Mouse (Mus musculus) spleen, postnatal 4 days (tissue): ENCODE data around the gene Tceal3.
"Not testable (repeated sequence)": the region's sequence is repeated elsewhere in the genome, so short reads cannot be mapped to it uniquely, and the experiment has no call there.

ENCODE experiments used
- DNase-seq, 2 experiments: peaks; one replicate each; pipeline ENCODE4 v3.0.0; 2022; ENCODE audit warnings: low spot score in 2 of 2

Gene Tceal3

DNA sequence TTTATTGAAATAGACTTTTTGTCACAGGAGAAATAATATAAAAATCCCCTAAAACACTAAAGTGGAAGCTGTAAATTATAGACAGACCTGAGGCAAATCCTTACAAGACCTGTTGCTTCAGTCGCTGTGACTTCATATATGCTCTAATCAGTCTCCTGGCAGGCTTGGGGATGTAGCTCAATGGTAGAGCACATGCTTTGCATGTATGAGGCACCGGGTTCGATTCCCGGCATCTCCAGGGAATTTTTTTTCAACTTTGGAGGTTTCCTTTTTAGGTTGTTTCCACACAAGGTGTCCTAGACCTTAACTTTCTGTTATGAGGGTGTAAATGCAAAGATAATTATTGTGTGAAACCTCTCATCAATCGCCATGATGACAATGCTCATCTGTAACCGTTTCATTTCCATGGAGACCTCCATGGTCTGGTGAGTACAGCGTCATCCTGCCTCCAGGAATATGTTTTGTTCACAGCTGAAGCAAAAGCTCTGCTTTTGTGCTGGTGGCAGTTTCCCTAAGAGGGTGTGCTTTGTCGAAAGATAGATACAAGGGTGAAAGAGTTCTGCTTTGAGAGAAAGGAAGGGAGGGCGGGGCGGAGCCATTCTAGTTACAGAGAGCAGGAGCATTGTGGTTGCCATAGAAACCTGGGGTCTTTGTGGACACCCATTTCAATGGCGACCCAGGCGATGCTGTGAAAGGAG, at the start of gene Tceal3:
Gene Tceal3, plus strand, starts transcription at position 644 of the 698 bp plus-strand sequence.
- DNase-seq = no peak

DNA sequence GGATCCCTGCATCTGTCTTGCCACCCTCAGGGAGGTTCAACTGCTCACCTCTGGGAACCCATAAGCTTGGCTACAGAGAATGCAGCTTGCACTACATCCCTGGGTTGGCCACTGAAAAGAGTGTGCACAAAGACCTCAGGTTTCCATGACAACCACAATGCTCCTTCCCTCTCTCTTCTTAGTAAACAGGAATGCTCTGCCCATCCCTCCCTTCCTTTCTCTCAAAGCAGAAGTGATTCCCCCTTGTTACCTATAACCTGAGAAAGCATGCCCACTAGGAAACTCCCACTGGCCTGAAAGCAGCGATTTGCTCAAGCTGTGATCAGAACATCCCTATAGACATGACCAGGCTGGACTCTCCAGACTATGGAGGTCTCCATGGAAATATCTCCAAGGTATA, 46.7 kb upstream of the Tceal3 start, which contains the start of gene Kir3dl2:
Gene Kir3dl2, minus strand, starts transcription at position 101 of the 400 bp plus-strand sequence.
- not testable (repeated sequence) for DNase-seq

DNA sequence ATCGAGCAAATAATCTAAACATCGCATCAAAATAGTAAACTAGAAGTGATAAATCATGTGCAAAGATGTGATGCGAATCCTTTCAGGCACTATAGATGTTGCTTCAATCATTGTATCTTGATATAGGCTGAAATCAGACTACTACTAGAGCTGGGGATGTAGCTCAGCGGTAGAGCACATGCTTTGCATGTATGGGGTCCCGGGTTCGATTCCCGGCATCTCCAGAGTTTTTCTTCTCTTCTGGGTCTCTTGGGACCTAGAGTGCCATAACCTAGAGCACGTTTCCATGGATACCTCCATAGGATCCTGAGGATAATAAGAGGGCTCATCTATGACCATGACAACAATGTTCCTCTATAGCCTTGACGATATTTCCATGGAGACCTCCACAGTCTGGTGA, 21.5 kb upstream of the Tceal3 start:
- not testable (repeated sequence) for DNase-seq

DNA sequence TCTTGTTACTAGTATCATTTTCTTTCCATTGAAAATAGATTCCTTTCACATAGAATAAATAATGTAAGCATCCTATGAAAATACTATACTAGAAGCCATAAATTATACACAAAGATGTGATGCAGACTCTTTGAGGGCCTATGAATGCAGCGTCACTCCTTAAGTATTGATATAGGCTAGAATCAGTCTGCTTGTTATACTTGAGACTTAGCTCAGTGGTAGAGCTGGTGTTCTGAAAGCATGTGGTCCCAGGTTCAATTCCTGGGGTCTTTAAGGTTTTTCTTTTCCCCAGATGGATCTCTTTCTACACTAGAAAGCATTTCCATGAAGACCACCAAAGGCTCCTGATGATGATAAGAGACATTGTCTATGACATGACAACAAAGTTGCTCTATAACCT, 6.0 kb upstream of the Tceal3 start:
- no peak for DNase-seq

DNA sequence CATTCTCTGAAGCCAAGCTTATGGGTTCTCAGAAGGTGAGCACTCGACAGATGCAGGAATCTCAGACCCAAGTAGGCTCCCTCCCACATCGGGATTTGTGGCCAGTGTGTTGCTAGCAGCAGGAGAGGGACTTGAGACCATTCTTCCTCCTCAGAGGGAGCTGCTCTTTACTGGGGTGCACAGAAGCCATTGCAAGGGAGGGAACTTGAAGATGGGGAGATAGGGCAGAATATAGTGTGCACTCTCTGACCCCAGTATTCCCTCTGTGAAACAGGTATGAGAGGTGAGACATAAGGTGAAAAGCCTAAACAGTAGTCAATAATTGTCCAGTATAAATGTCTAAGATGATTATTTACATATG, 235 bp downstream of the Tceal3 start:
- DNase-seq = no peak

DNA sequence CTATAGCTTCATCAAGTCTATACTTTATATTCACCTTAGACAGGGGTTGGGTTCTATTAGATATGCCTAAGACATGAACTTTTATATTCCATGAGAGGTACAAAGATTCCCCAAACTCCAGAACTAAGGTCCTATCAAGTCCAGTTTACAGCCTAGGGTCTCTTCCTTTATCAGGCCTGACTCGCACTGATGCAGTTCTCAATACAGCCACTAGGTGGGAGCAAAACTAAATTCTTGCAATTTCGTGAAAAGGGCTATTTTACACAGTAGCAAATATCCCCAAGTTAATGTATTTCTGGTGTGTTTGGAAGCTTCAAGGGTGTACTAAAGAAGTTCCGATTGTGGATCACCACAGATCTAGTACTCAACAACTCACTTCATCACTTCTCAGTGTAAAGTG, 8.8 kb downstream of the Tceal3 start:
- DNase-seq = no peak

DNA sequence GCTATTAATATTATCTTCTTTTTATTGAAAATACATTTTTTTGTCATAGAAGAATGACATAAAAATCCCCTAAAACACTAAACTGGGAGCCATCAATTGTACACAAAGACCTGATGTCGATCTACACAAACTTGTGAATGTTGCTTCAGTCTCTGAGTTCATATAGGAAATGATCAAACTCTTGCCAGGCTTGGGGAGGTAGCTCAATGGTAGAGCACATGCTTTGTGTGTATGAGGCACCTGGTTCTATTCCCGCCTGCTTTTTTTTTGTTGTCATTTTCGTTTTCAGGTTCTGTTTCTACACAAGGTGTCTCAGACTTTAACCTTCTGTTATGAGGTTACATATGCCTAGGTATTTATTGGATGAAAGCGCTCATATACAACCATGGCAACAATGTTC, 16.3 kb downstream of the Tceal3 start:
- no peak for DNase-seq

DNA sequence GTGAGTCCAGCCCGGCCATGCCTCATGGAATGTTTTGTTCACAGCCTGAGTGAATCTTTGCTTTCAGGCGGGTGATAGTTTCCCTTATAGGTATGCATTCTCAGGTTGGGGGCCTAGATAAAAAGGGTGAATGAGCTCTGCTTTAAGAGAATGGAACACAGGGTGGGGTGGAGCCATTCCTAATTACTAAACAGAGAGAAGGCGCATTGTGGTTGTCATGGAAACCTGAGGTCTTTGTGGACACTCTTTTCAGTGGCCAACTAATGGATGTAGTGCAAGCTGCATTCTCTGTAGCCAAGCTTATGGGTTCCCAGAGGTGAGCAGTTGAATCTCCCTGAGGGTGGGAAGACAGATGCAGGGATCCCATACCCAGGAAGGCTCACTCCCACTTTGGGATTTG, 16.8 kb downstream of the Tceal3 start:
- no peak for DNase-seq

DNA sequence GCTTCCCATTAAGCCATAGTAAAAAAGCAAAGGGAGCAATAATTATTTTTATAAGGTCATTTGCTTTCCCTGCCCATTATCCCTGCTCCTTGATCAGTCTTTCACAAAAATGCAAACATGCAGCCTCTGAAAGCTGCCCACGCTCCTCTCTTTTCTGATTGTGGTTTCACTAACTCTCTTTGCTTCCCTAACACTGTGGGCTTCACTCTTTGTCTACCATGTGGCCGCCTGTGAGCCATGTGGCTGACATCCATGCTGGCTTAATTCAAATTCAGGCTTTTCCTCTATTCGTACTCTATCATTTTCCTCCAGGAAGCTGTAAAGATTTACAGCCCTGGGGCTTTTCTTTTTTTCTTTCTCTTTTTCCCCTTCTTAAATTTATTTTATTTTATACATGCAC, 20.7 kb downstream of the Tceal3 start:
- no peak for DNase-seq

DNA sequence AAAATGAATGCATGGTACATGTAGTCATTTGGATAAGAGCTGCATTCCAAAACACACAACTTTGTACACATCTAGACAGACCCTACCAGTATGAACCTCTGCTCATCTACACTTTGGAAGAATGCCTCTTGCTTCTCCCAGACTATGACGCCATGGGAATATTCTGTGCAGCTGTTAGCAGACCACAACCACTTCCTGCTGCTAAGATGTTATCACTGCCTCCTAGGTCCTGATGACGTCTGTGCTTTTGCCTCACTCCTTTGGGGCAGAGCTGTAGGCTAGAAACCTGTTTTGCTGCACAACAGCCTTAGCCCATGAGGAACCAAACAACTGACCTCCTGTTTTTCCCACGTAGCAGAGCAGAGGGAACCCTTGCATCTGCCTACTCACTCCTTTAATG, 25.2 kb downstream of the Tceal3 start:
- not testable (repeated sequence) for DNase-seq

DNA sequence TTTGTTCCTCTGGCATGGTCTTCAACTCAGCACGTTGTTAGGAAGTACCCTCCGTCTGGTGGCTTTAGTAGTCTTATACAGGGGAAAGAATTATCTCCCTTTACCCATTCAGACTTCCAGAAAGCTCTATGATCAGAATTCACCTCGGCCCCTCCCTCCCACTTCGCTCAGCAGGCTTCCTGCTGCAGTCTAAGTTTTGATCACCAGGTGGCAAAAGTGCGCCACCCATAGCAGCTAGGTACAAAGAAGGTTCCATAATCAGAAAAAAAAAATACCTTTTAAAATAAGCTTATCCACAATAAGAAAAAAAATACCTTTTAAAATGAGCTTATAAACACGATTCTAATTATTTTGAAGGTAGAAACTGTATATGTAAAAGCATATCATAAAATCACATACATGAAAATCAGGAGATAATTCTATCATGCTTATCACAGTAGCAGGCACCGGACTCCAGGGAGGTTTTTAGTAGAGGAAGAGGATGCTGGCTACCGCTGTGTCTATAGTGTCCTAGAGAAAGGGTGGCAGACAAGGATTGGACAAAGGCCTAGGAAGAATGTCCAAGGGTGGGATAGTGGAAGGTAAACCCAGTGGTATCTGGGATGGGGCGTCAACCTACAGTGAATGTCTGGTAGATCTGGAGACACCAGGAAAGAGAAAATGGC, 34.4 kb downstream of the Tceal3 start:
- DNase-seq = no peak

DNA sequence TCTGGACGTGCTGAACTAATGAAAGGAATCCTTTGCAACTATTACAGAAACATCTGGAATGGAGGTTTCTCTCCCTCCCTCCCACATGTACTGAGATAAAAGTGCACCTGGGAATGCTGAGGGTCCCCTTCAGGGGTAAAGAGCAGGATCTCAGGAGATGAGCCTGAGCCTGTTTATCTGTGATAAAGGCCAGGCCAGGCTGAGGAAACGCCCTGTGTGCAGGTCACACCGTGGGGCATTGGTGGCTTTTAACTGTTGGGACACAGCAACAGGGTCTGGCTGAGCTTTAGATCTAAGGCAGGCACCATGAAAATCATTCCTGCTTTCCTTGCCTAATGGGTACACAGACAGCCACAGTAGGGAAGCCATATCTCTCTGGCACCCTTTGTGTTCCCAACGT, 35.3 kb downstream of the Tceal3 start:
- no peak for DNase-seq

DNA sequence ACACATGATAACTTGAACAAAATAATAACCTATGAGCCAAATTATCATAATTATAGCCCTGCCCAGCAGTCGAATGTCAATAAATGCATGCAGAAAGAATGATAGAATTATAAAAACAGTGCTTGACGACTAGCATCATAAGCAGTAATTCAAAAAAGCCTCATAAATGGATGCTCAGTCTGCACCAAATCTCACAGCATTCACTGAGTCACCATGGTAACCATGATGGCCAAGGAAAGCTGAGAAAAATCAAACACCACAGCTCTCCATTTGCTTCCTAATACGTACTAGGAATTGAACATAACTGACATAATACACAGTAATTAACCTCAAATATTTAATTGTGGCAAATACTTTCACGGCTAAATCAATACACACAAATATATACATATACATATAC, 44.5 kb downstream of the Tceal3 start:
- no peak for DNase-seq

DNA sequence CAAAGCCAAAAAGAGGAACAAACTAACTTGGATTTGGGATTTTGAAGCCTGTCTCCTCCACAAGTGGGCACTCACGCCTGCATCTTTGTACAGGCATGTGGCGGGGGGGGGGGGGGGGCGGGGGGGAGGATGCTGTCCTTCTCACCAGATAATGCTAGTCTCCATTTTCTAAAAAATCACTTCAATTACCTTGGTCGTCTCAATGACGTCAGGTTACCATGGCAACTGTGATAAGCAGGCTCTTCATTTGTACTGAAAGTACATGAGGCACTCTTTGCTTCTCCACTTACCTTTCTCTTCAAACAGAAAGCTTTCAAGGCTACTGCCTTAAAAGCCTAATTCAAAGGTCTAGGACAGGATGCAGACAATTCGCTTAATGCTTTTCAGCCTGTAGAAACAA, 49.1 kb downstream of the Tceal3 start:
- DNase-seq = no peak

DNA sequence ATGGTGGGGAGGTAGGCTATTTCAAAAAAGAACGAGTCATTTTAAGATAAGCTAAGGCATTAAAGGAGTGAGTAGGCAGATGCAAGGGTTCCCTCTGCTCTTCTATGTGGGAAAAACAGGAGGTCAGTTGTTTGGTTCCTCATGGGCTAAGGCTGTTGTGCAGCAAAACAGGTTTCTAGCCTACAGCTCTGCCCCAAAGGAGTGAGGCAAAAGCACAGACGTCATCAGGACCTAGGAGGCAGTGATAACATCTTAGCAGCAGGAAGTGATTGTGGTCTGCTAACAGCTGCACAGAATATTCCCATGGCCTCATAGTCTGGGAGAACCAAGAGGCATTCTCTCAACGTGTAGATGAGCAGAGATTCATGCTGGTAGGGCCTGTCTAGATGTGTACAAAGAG, 55.2 kb downstream of the Tceal3 start:
- DNase-seq = not testable (repeated sequence)

DNA sequence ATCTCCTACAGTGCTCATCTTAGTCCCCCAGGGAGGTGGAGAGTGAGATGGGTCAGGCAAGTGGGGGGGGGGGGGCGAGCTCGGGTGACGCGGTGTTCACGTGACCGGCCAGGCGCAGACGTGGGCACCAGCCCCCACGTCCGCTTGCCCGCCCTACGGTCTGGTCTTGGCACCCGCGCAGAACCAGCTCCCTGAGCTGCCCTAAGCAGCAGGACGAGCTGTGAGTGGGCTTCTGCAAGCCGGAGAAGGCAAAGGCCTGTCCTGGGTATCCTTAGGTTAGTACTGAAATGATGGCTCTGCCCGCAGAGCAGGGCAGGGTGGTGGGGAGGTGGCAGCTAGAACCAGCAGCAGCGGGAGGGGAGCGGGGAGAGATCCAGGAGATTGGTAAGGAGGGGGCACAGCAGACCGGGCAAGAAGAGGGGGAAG, 75.7 kb downstream of the Tceal3 start:
- no peak for DNase-seq

DNA sequence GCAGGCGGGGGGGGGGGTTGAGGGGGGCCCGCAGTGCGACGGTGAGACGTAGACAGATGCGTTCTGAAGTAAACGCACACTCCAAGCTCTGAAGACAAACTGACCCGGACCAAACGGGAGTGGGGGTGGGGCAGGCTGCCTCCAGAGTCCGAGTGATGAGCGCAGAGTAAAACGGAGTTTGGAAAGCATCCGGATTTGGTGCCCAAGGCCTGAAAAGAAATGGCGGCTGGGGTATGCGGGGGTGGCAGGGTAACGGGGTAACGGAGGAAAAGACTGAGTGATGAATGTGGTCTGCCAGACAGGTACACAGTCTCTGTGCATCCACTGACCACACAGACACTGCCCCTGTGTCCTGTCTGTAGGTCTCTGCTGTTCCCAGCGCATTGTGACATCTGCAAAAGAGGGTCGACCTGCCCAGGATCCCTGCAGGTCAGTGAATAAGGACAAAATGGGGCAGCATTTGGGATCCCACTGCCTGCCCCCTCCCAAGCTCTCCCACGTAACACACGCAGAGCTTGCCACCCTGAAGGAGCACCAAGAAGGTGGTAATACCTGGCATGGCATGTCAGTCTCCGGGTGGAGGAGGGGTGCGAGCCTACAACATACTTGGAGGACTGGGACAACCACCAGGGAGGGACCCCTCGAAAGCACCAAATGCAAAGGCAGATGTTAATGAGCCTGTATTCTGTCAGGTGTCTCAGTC, 76.3 kb downstream of the Tceal3 start:
- DNase-seq = not testable (repeated sequence)

DNA sequence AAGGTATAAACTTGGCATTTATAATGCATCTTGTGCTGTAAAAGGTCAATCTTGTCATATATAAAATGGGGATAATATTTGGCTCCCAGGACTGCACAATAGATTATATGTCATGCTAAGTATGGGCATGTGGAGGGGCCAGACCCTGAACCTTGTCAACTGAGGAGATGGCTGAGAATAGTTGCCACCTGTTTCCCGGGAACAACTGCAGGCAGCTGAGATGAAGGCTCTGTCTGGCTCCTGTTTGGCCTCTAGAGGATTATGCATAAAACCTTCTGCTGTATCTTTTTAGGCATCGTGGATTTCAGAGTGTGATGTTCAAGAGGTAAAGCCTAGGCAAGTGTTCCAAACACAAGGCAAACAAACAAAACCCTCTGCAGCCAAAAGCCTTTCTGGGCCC, 78.2 kb downstream of the Tceal3 start:
- DNase-seq = no peak

DNA sequence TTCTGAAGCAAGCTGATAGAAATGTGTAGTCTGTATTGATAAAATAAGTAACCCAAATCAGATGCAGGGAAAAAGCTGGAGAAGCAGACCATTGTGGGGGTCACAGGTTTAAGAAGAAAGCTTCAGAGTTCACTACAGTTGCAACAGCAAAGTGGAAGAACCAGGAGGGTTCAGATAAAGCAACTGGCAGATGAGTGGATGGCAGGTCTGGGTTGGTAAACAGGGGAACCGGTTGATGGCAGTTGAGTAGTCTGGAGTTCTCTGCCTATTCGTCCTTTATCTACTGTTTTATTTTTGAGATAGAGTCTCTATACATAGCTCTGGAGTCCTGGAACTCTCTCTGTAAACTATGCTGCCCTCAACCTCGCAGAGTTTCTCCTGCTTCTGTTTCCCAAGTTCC, 90.3 kb downstream of the Tceal3 start:
- no peak for DNase-seq

DNA sequence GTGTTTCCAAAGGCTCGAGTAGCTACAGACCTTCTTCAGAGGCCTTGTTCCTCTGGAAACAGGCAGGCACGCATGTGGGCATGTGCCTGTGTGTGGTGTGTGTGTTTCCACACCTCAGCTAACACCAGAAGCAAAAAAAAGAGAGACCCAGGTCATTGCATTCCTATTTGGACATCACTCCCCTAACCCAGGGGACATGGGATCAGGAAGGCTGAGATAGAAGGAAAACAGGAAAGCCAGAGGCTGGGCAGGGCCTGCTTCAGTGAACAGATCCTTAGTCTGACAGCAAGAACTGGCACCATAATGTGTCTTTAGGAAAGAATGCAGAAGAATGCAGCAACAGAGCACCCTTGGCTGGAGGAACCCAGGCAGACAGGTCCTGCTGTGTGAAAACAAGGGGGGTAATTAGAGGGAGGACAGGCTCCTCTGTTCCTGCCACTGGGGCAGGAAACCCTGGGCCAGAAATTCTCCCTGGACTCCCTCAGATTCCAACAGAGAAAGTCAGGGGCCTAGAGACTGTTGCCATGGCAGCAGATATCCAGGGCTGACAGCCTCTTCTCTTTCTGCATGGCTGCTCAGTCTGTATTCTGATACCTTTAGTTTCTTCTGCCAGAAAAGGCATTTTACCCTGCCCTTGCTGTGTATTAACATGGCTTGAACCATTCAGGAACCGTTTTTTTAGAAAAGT, 101.1 kb downstream of the Tceal3 start:
- DNase-seq = not testable (repeated sequence)

DNA sequence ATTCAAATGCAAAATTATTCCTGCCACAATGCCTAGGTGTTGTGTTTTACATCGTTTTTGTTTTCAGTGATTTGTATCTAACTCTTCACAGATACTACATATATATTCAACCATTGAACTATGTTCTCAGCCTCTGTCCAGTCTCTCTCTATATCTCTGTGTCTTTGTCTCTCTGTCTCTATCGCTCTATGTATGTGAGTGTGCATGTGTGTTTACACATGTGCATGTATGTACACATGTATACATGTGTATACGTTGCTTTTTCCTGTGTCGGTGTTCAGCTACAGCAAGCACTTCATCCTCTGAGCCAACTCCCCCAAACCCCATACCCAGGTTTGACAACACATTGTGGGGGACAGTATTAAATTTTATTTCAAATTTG, 101.6 kb downstream of the Tceal3 start:
- no peak for DNase-seq

DNA sequence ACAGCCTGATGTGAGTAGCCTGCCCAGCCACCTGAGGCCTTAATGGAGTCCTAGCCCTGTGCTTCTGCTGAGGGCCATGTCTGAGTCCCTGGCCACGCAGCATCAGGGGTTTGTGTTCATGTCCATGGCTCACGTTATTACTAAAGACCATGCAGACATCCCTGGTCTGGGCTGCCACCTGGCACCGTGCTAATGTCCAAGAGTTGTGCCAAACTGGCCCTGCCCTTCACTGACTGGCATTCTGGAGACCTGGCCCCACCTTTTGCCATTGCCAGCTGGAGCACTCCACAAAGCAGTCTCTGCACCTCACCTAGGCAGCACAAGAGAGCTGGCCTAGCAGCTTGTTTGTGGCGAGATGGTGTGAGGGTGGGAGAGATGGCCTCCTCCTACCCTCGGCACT, 102.6 kb downstream of the Tceal3 start:
- DNase-seq = no peak
